Mouse (Mus musculus) MEL (cell line): Measurements from ENCODE around the gene Rab33b. TPM values are rescaled to one million over a fixed set of nuclear protein-coding genes. Genes with fewer than 3 reads are reported as not detected.
A peak's percentile ranks its signal among the peaks of the same experiment; 100 is the strongest.

Experiments
- DNase-seq: peaks from one replicate; pipeline ENCODE4 v3.0.0; 2011; ENCODE audit warnings: low read depth, low spot score
- H3K27ac ChIP-seq: 2 replicates; pipeline ENCODE4 v1.5.1; 2012; ENCODE audit warnings: low read depth, mild to moderate bottlenecking, control low read depth, low read length, moderate library complexity; ENCODE audit not compliant: control insufficient read depth
- H3K27me3 ChIP-seq, 2 experiments: fragments of 150-350 bp in 1 of 2; sonication (generic) in 1 of 2; 2 replicates each; pipeline ENCODE4 v1.6.1; 2012; ENCODE audit warnings: low read length in 2 of 2, mild to moderate bottlenecking in 2 of 2, improper control_type of control experiment in 1 of 2, moderate library complexity in 1 of 2; ENCODE audit not compliant: insufficient read depth in 2 of 2, control insufficient read depth in 1 of 2
- H3K36me3 ChIP-seq, 2 experiments: 2 replicates each; pipeline ENCODE4 v1.6.1; 2012 to 2014; ENCODE audit warnings: low read length in 2 of 2, improper control_type of control experiment in 1 of 2, inconsistent platforms in 1 of 2, mild to moderate bottlenecking in 1 of 2; ENCODE audit not compliant: insufficient read depth in 2 of 2, control insufficient read depth in 1 of 2
- H3K4me1 ChIP-seq, 2 experiments: fragments of 150-350 bp in 1 of 2; sonication (generic) in 1 of 2; 2 replicates each; pipeline ENCODE4 v1.6.1; 2012; ENCODE audit warnings: low read length in 2 of 2, improper control_type of control experiment in 1 of 2, mild to moderate bottlenecking in 1 of 2; ENCODE audit not compliant: insufficient read depth in 2 of 2, control insufficient read depth in 1 of 2
- H3K4me3 ChIP-seq, 2 experiments: fragments of 150-350 bp in 1 of 2; sonication (generic) in 1 of 2; 2 replicates each; pipeline ENCODE4 v1.5.1; 2012; ENCODE audit warnings: low read depth in 2 of 2, low read length in 2 of 2, mild to moderate bottlenecking in 2 of 2, moderate library complexity in 2 of 2, control low read depth in 1 of 2, improper control_type of control experiment in 1 of 2; ENCODE audit not compliant: control insufficient read depth in 1 of 2, insufficient read depth in 1 of 2
- H3K79me2 ChIP-seq: 2 replicates; pipeline ENCODE4 v1.6.1; 2012; ENCODE audit warnings: mild to moderate bottlenecking, low read length, moderate library complexity; ENCODE audit not compliant: control insufficient read depth, poor library complexity, insufficient read depth
- H3K9ac ChIP-seq: 2 replicates; pipeline ENCODE4 v1.6.1; 2012; ENCODE audit warnings: low read depth, mild to moderate bottlenecking, control low read depth, low read length, moderate library complexity; ENCODE audit not compliant: control insufficient read depth, poor library complexity, severe bottlenecking
- H3K9me3 ChIP-seq: fragments of 150-350 bp; sonication (generic); replicated peaks from 2 replicates; pipeline ENCODE4 v1.6.1; 2012; ENCODE audit warnings: mild to moderate bottlenecking, low read length, improper control_type of control experiment, moderate library complexity; ENCODE audit not compliant: insufficient read depth
- BHLHE40 ChIP-seq: IDR thresholded peaks from 2 replicates; pipeline ENCODE4 v1.6.1; 2012; ENCODE audit warnings: low read depth, mild to moderate bottlenecking, inconsistent platforms, low read length, improper control_type of control experiment, borderline replicate concordance
- CHD2 ChIP-seq: IDR thresholded peaks from 2 replicates; pipeline ENCODE4 v1.6.1; 2011; ENCODE audit warnings: low read length, improper control_type of control experiment
- CTCF ChIP-seq, 3 experiments: IDR thresholded peaks in 2 of 3; conservative IDR thresholded peaks in 1 of 3; 2 replicates each; pipeline ENCODE4 v1.5.1; 2011 to 2012; ENCODE audit warnings: low read length in 3 of 3, low read depth in 2 of 3, mild to moderate bottlenecking in 2 of 3, improper control_type of control experiment in 1 of 3, inconsistent platforms in 1 of 3, mixed read lengths in 1 of 3, moderate library complexity in 1 of 3; ENCODE audit not compliant: control insufficient read depth in 1 of 3, insufficient read depth in 1 of 3, poor library complexity in 1 of 3, severe bottlenecking in 1 of 3
- ELF1 ChIP-seq: IDR thresholded peaks from 2 replicates; pipeline ENCODE4 v1.6.1; 2014; ENCODE audit warnings: low read depth, mild to moderate bottlenecking, inconsistent platforms, low read length, improper control_type of control experiment, moderate library complexity
- ETS1 ChIP-seq: IDR thresholded peaks from 2 replicates; pipeline ENCODE4 v1.6.1; 2012; ENCODE audit warnings: low read depth, mild to moderate bottlenecking, inconsistent platforms, low read length, improper control_type of control experiment, moderate library complexity
- GABPA ChIP-seq: IDR thresholded peaks from 2 replicates; pipeline ENCODE4 v1.6.1; 2012; ENCODE audit warnings: low read depth, mild to moderate bottlenecking, inconsistent platforms, low read length, improper control_type of control experiment, moderate library complexity
- HCFC1 ChIP-seq: IDR thresholded peaks from 2 replicates; pipeline ENCODE4 v1.6.1; 2012; ENCODE audit warnings: low read depth, mild to moderate bottlenecking, inconsistent platforms, low read length, improper control_type of control experiment, moderate library complexity
- JUND ChIP-seq: IDR thresholded peaks from 2 replicates; pipeline ENCODE4 v1.6.1; 2011; ENCODE audit warnings: low read depth, mild to moderate bottlenecking, improper control_type of control experiment, low read length
- KAT2A ChIP-seq: conservative IDR thresholded peaks from 2 replicates; pipeline ENCODE4 v1.6.1; 2012; ENCODE audit warnings: low read depth, low read length, improper control_type of control experiment, inconsistent platforms
- MAX ChIP-seq: IDR thresholded peaks from 2 replicates; pipeline ENCODE4 v1.6.1; 2011; ENCODE audit warnings: low read length, improper control_type of control experiment
- MAZ ChIP-seq: IDR thresholded peaks from 2 replicates; pipeline ENCODE4 v1.6.1; 2012; ENCODE audit warnings: low read depth, mild to moderate bottlenecking, inconsistent platforms, low read length, improper control_type of control experiment
- MEF2A ChIP-seq: IDR thresholded peaks from 2 replicates; pipeline ENCODE4 v1.6.1; 2014; ENCODE audit warnings: low read depth, mild to moderate bottlenecking, inconsistent platforms, low read length, improper control_type of control experiment; ENCODE audit not compliant: poor library complexity, insufficient replicate concordance, severe bottlenecking; ENCODE audit errors: extremely low read depth
- MXI1 ChIP-seq: IDR thresholded peaks from 2 replicates; pipeline ENCODE4 v1.6.1; 2011; ENCODE audit warnings: mild to moderate bottlenecking, low read depth, low read length, improper control_type of control experiment
- MYC ChIP-seq: IDR thresholded peaks from 2 replicates; pipeline ENCODE4 v1.6.1; 2011; ENCODE audit warnings: low read depth, mild to moderate bottlenecking, low read length, improper control_type of control experiment, moderate library complexity
- NELFE ChIP-seq: IDR thresholded peaks from 2 replicates; pipeline ENCODE4 v1.6.1; 2011; ENCODE audit warnings: low read depth, low read length, improper control_type of control experiment
- POLR2A ChIP-seq, 2 experiments: IDR thresholded peaks; 2 replicates each; pipeline ENCODE4 v1.6.1; 2011 to 2012; ENCODE audit warnings: low read length in 2 of 2, mild to moderate bottlenecking in 2 of 2, control low read depth in 1 of 2, improper control_type of control experiment in 1 of 2, low read depth in 1 of 2, moderate library complexity in 1 of 2; ENCODE audit not compliant: control insufficient read depth in 1 of 2, insufficient read depth in 1 of 2, poor library complexity in 1 of 2
- POLR2AphosphoS2 ChIP-seq: IDR thresholded peaks from 2 replicates; pipeline ENCODE4 v1.6.1; 2011; ENCODE audit warnings: low read length, improper control_type of control experiment
- POLR2AphosphoS5 ChIP-seq: IDR thresholded peaks from 2 replicates; pipeline ENCODE4 v1.6.1; 2012; ENCODE audit warnings: low read depth, borderline replicate concordance, mild to moderate bottlenecking, inconsistent platforms, low read length, moderate library complexity, mixed read lengths
- RAD21 ChIP-seq: IDR thresholded peaks from 2 replicates; pipeline ENCODE4 v1.6.1; 2011; ENCODE audit warnings: mild to moderate bottlenecking, low read depth, low read length, improper control_type of control experiment
- RCOR1 ChIP-seq: IDR thresholded peaks from 2 replicates; pipeline ENCODE4 v1.6.1; 2012; ENCODE audit warnings: low read depth, mild to moderate bottlenecking, inconsistent platforms, low read length, improper control_type of control experiment
- SIN3A ChIP-seq: IDR thresholded peaks from 2 replicates; pipeline ENCODE4 v1.6.1; 2012; ENCODE audit warnings: low read length, improper control_type of control experiment, inconsistent platforms
- SMC3 ChIP-seq: IDR thresholded peaks from 2 replicates; pipeline ENCODE4 v1.6.1; 2011; ENCODE audit warnings: low read depth, low read length, improper control_type of control experiment
- TBP ChIP-seq: IDR thresholded peaks from 2 replicates; pipeline ENCODE4 v1.8.0; 2011; ENCODE audit warnings: low read depth, low read length, improper control_type of control experiment
- UBTF ChIP-seq: IDR thresholded peaks from 2 replicates; pipeline ENCODE4 v1.6.1; 2012; ENCODE audit warnings: low read depth, mild to moderate bottlenecking, inconsistent platforms, low read length, improper control_type of control experiment, moderate library complexity, borderline replicate concordance; ENCODE audit not compliant: insufficient read depth
- USF1 ChIP-seq: IDR thresholded peaks from 2 replicates; pipeline ENCODE4 v1.6.1; 2014; ENCODE audit warnings: low read depth, mild to moderate bottlenecking, inconsistent platforms, low read length, improper control_type of control experiment, moderate library complexity
- ZC3H11A ChIP-seq: IDR thresholded peaks from 2 replicates; pipeline ENCODE4 v1.6.1; 2012; ENCODE audit warnings: low read depth, mild to moderate bottlenecking, inconsistent platforms, low read length, improper control_type of control experiment
- ZNF384 ChIP-seq: IDR thresholded peaks from 2 replicates; pipeline ENCODE4 v1.6.1; 2012; ENCODE audit warnings: low read depth, mild to moderate bottlenecking, inconsistent platforms, low read length, improper control_type of control experiment
- polyA plus RNA-seq, 2 experiments: library from polyadenylated mRNA; stranded (reverse) in 1 of 2; unstranded in 1 of 2; fragments of >175 nt in 1 of 2; fragments of >200 nt in 1 of 2; gene quantifications; 2 replicates each; pipeline versions ENCODE4 v1.2.1 to v1.2.4; 2012; ENCODE audit warnings: low replicate concordance in 2 of 2, low read depth in 1 of 2; ENCODE audit not compliant: insufficient read length in 2 of 2, insufficient read depth in 1 of 2, missing spikeins in 1 of 2
- total RNA-seq: library from RNA; depleted of rRNA; stranded (reverse); fragments of 300-350 nt; gene quantifications from 2 replicates; pipeline ENCODE4 v1.2.3, GENCODE M21; 2012

The Rab33b gene
- total and polyA plus RNA-seq, 3 experiments = 4.9 to 5.2 TPM; not detected in 1

- no peaks in the 10 kb centered on the region; a peak in 1 of 4 replicates for H3K36me3 ChIP-seq
Measured at GRCm38 (mm10) chr3:51510903-51511302, 27.2 kb downstream of the Rab33b start.

GRCm38 (mm10) chr3:51511983-51512382 lies 28.3 kb downstream of the Rab33b start:
- H3K27me3 ChIP-seq = no peaks in the 10 kb centered on the region
- no peak overlapping the region for H3K27ac ChIP-seq
- H3K4me1 ChIP-seq = no peaks in the 10 kb centered on the region
- no peak overlapping the region for H3K4me3 ChIP-seq
- peaks cover 0 to 1% of the 10 kb centered on the region in 2 experiments; a peak in 2 of 4 replicates for H3K36me3 ChIP-seq
- H3K9me3 ChIP-seq = no peaks in the 10 kb centered on the region
- no peak for TF ChIP-seq CTCF (IDR thresholded peaks at IDR 0.05 in 2 of 3, conservative IDR thresholded peaks at IDR 0.05 in 1 of 3; ENCODE audit: control insufficient read depth in 1 of 3, insufficient read depth in 1 of 3, low read depth in 2 of 3, low read length in 3 of 3, poor library complexity in 1 of 3, severe bottlenecking in 1 of 3)
- no peak for TF ChIP-seq KAT2A
- TF ChIP-seq POLR2A (IDR thresholded peaks at IDR 0.05; ENCODE audit: control insufficient read depth in 1 of 2, insufficient read depth in 1 of 2, low read depth in 1 of 2, low read length in 2 of 2, poor library complexity in 1 of 2) = no peak
- TF ChIP-seq BHLHE40 = no peak
- TF ChIP-seq MYC = no peak
- no peak for TF ChIP-seq MEF2A
- no peak for TF ChIP-seq CHD2
- no peak for TF ChIP-seq NELFE
- TF ChIP-seq POLR2AphosphoS2 = no peak
- no peak for TF ChIP-seq GABPA
- no peak for TF ChIP-seq RCOR1
- TF ChIP-seq MXI1 = no peak
- no peak for TF ChIP-seq ELF1
- TF ChIP-seq MAX = no peak
- no peak for TF ChIP-seq ETS1
- no peak for TF ChIP-seq SMC3
- no peak for TF ChIP-seq ZNF384
- TF ChIP-seq POLR2AphosphoS5 = no peak
- TF ChIP-seq UBTF = no peak
- TF ChIP-seq, all 39 proteins: peak for 0
- no peak for DNase-seq
- Histone ChIP-seq H3K79me2 (no peaks in the 10 kb centered on the region; the same call in 1 of the 2 replicates), H3K9ac (no peak overlapping the region)

More at GRCm38 (mm10) chr3:51510903-51511302, 27.2 kb downstream of the Rab33b start:
- Histone ChIP-seq H3K27me3 (no peaks in the 10 kb centered on the region), H3K9me3 (no peaks in the 10 kb centered on the region), H3K4me1 (no peaks in the 10 kb centered on the region), H3K9ac (peak overlapping the region; percentile 81), H3K79me2 (no peaks in the 10 kb centered on the region; the same call in 1 of the 2 replicates), H3K4me3 (peak overlapping the region; percentile 80 to 93), H3K27ac (peak overlapping the region; percentile 53; the same call in 1 of the 2 replicates)
- 0 out of 2 replicates have a peak, but pooled peaks have one; percentile 47 for TF ChIP-seq MAX
- TF ChIP-seq NELFE = no peak
- no peak for TF ChIP-seq MYC
- TF ChIP-seq MXI1 = no peak; the same call in 1 of the 2 replicates
- TF ChIP-seq USF1 = no peak
- TF ChIP-seq RCOR1 = no peak
- TF ChIP-seq SMC3 = peak; percentile 95
- TF ChIP-seq TBP = peak; percentile 74
- TF ChIP-seq ZC3H11A = peak; percentile 90
- peak; percentile 71 for TF ChIP-seq HCFC1
- peak; percentile 82 for TF ChIP-seq SIN3A
- peak; percentile 99 for TF ChIP-seq RAD21
- peak; percentile 73 for TF ChIP-seq ELF1
- peak; percentile 41; the same call in 1 of the 2 replicates for TF ChIP-seq MAZ
- TF ChIP-seq CTCF (IDR thresholded peaks at IDR 0.05 in 2 of 3, conservative IDR thresholded peaks at IDR 0.05 in 1 of 3; ENCODE audit: control insufficient read depth in 1 of 3, insufficient read depth in 1 of 3, low read depth in 2 of 3, low read length in 3 of 3, poor library complexity in 1 of 3, severe bottlenecking in 1 of 3) = peak; percentile 87 to 99 (median 92)
- no peak for TF ChIP-seq JUND
- TF ChIP-seq POLR2A (IDR thresholded peaks at IDR 0.05; ENCODE audit: control insufficient read depth in 1 of 2, insufficient read depth in 1 of 2, low read depth in 1 of 2, low read length in 2 of 2, poor library complexity in 1 of 2) = peak; percentile 36 to 60; a peak in 2 of 4 replicates
- peak; percentile 96 for DNase-seq
